Mouse (Mus musculus) subcutaneous adipose tissue, adult 2 months (tissue): Measurements from ENCODE around the gene Slc30a5. TPM values are rescaled to one million over a fixed set of nuclear protein-coding genes. Genes with fewer than 3 reads are reported as not detected.

Experiments
- polyA plus RNA-seq: library from polyadenylated mRNA; depleted of rRNA; stranded (reverse); fragments of >200 nt; gene quantifications from 2 replicates; pipeline ENCODE4 v1.2.3, GENCODE M21; 2012; ENCODE audit warnings: low replicate concordance; rRNA removed

The Slc30a5 gene
- polyA plus RNA-seq, result 21.5 and 32.6 TPM in 2 replicates

DNA sequence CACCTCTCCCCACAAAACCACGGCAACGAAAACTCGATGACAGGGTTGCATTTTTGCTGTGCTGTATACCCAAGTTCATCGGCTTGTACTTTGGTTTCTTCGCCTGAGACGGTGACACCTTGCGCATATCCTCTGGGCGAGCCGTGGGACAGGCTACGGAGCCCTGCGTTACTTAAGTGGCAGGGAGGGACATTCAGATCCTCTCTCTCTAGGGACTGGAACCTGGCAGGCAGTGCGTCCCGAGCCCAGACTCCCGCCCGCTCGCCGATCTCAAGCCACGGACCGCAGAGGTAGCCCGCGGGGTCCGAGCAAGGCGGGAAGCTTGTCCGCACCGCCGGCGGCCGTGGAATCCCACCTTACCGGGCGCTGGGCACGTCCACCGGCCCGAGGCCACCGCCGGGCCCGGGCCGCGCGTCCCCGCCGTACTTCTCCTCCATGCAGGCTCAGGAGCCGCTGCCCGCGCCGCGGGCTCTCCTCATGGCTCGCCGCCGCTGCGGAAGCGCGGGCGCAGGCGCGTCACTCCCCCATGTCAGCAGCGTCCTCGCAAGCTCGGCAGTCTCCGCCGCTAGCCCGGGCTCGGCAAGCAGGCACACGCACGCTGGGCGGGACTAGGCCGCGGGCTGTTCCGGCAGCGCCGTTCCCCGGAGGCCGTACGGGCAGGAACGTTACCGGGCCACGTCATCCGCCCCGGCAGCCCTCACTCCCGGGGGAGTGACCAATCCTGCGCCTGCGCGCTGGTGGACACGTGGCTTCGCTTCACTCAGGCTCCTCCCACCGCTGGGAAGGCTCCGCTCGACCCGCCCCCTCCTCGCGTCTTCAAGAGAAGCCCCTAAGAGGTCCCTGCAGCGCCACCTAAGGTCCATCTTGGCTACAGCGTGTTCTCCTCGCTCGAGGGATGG, at the start of gene Slc30a5:
Slc30a5 (minus strand) TSS at position 687 of the 899 bp plus-strand sequence.

DNA sequence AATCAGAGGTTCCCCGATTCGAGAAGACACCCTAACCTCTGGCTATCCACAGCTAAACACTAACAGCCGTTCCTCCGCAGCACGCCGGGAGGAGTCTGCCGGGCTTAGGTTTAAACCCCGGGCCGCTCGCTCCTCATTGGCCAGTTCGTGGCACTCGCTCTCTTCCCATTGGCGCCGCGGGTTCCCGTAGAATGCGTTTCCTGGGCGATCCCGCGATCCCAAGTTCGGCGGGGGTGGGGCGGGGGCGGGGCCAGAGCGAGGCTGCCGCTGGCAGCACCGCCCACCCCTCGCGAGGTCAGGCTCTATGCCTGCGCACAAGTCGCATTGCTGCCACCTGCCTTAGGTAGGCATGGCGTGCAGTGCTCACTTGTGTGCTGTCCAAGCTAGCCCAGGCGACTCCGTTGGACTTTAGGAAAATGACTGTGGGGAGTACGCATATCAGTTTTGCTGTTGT, 46.8 kb downstream of the Slc30a5 start, which contains the start of gene Ccnb1:
Ccnb1 (minus strand) TSS at position 157 of the 454 bp plus-strand sequence.

DNA sequence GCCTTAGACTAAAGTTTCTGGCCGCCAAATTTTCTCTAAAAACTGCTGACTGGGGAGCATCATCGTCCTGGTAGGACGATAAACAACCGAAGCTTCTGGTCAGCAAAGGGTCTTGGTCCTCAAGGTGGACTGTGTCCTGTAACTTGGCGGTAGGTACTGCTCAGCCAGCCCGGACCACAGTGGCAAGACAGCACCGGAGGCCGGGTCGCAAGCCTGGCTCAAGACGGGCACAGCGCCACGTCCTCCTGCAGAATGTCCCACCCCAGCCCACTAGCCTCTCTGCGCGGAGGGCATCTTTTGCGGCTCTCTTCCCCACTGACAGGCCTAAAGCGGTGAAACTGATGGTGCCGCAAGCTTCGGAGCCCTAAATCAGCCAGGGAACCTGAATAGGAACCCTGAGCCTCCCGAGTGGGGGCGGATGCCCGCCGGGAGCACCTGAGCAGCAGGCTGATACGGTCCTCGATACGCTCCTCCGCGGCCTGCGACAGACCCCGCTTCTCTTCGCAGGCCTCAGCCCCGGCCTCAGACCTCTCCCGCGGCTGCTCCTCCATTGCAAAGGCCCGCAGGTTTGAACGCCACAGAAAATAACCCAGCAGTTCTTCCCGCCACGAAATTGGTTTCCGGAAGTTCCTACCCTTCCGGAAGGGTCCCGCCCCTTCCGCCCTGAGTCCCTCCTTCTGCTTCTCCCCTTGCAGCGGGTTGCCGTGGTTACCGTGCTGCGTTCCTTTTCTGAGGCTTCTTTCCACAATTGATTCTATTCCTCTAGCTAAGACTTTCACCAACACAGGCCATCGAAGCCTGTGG, 57.8 kb downstream of the Slc30a5 start, which contains the start of gene Cenph:
Cenph (minus strand) TSS at position 648 of the 804 bp plus-strand sequence.

Other genes starting within 250 kb of the Slc30a5 start
- 0.54 and 8.4 TPM in 2 replicates for gene Marveld2, start 216.5 kb downstream of the Slc30a5 start, polyA plus RNA-seq
- 57.2 and 60.9 TPM in 2 replicates for gene Ak6, start 182.4 kb downstream of the Slc30a5 start, polyA plus RNA-seq
- gene Rad17, start 182.4 kb downstream of the Slc30a5 start, polyA plus RNA-seq, result 5.6 and 5.7 TPM in 2 replicates
- 2.7 and 2.9 TPM in 2 replicates for gene Taf9, start 181.8 kb downstream of the Slc30a5 start, polyA plus RNA-seq
- gene Ccdc125, start 163.7 kb downstream of the Slc30a5 start, polyA plus RNA-seq, result 2.5 and 3.3 TPM in 2 replicates
- gene Cdk7, start 102.5 kb downstream of the Slc30a5 start, polyA plus RNA-seq, result 15.5 and 21.8 TPM in 2 replicates
- 49.5 and 76.6 TPM in 2 replicates for gene Mrps36, start 88.8 kb downstream of the Slc30a5 start, polyA plus RNA-seq
- 1.5 TPM in 1 of 2 replicates, not detected in the other for gene Cenph, start 57.5 kb downstream of the Slc30a5 start, polyA plus RNA-seq
- 1.7 and 14.2 TPM in 2 replicates for gene Ccnb1, start 46.9 kb downstream of the Slc30a5 start, polyA plus RNA-seq